Mouse (Mus musculus) hindbrain, embryonic 12.5 days (tissue): ENCODE data around the gene Anxa7. TPM values are rescaled to one million over a fixed set of nuclear protein-coding genes. Genes with fewer than 3 reads are reported as not detected.

Source experiments
- ATAC-seq: fragments of 200-750 bp; cut with Nextera tagmentation; 2 replicates; pipeline ENCODE4 v1.8.0; 2017; ENCODE audit warnings: moderate TSS enrichment; ENCODE audit not compliant: low FRiP score
- H3K27ac ChIP-seq: fragments of 300-500 bp; sonication (generic); 2 replicates; pipeline ENCODE4 v1.5.1; 2016; ENCODE audit warnings: mild to moderate bottlenecking
- H3K27me3 ChIP-seq: fragments of 300-500 bp; sonication (generic); 2 replicates; pipeline ENCODE4 v1.6.1; 2016; ENCODE audit warnings: mild to moderate bottlenecking
- H3K36me3 ChIP-seq: fragments of 300-500 bp; sonication (generic); 2 replicates; pipeline ENCODE4 v1.6.1; 2016; ENCODE audit warnings: mild to moderate bottlenecking
- H3K4me1 ChIP-seq: fragments of 300-500 bp; sonication (generic); 2 replicates; pipeline ENCODE4 v1.6.1; 2016
- H3K4me2 ChIP-seq: fragments of 300-500 bp; sonication (generic); replicated peaks from 2 replicates; pipeline ENCODE4 v1.6.1; 2016; ENCODE audit warnings: mild to moderate bottlenecking
- H3K4me3 ChIP-seq: fragments of 300-500 bp; sonication (generic); 2 replicates; pipeline ENCODE4 v1.5.1; 2016; ENCODE audit warnings: mild to moderate bottlenecking
- H3K9ac ChIP-seq: fragments of 300-500 bp; sonication (generic); 2 replicates; pipeline ENCODE4 v1.6.1; 2016; ENCODE audit warnings: mild to moderate bottlenecking, moderate library complexity
- H3K9me3 ChIP-seq: fragments of 300-500 bp; sonication (generic); replicated peaks from 2 replicates; pipeline ENCODE4 v1.6.1; 2016; ENCODE audit warnings: mild to moderate bottlenecking
- WGBS: fragments of 180-500 bp; shearing (Covaris S2); methylation state at CpG from one replicate; pipeline ENCODE4 v1.1.7; 2016; 5-methylcytosine and 5-hydroxymethylcytosine counted together
- polyA plus RNA-seq: library from polyadenylated mRNA; unstranded; fragments of >200 nt; fragmentation: Nextera tagmentation; extraction: Ambion mirVana; gene quantifications from 2 replicates; pipeline ENCODE4 v1.2.1, GENCODE M21; 2016

Anxa7 gene
- polyA plus RNA-seq, 1 experiment from 2014 or later: 19.9 TPM

- H3K9ac ChIP-seq: no peak overlapping the region
- H3K36me3 ChIP-seq: no peaks in the 10 kb centered on the region
- WGBS: 50% methylated on average over 3 of the region's 3 CpGs
- H3K4me3 ChIP-seq: no peak overlapping the region
- H3K27ac ChIP-seq: no peak overlapping the region
- peaks cover 10% of the 10 kb centered on the region for H3K27me3 ChIP-seq
- ATAC-seq: no peak
- no peaks in the 10 kb centered on the region for H3K9me3 ChIP-seq
- H3K4me2 ChIP-seq: peak overlapping the region; percentile 67; the same call in 1 of the 2 replicates
- peaks cover 5% of the 10 kb centered on the region for H3K4me1 ChIP-seq
Observed at GRCm38 (mm10) chr14:20478385-20478784, 1.5 kb downstream of the Anxa7 start.

GRCm38 (mm10) chr14:20477261-20478025 is 2.5 kb downstream of the Anxa7 start:
- no peak overlapping the region for H3K9ac ChIP-seq
- no peak overlapping the region for H3K4me3 ChIP-seq
- no peaks in the 10 kb centered on the region for H3K36me3 ChIP-seq
- peaks cover 5% of the 10 kb centered on the region for H3K4me1 ChIP-seq
- no peak overlapping the region for H3K4me2 ChIP-seq
- ATAC-seq: no peak
- H3K27ac ChIP-seq: no peak overlapping the region
- peaks cover 10% of the 10 kb centered on the region for H3K27me3 ChIP-seq
- H3K9me3 ChIP-seq: no peaks in the 10 kb centered on the region
- WGBS: 31% methylated on average over 4 of the region's 4 CpGs

- Histone ChIP-seq H3K4me2 (no peak overlapping the region), H3K27me3 (no peaks in the 10 kb centered on the region), H3K36me3 (peaks cover 10% of the 10 kb centered on the region; the same call in 1 of the 2 replicates), H3K27ac (no peak overlapping the region), H3K4me3 (no peak overlapping the region), H3K9me3 (no peaks in the 10 kb centered on the region), H3K4me1 (no peaks in the 10 kb centered on the region), H3K9ac (no peak overlapping the region)
- 82% methylated on average over 14 of the region's 14 CpGs for WGBS
- ATAC-seq: no peak
Observed at GRCm38 (mm10) chr14:20460216-20460615, 19.7 kb downstream of the Anxa7 start.

GRCm38 (mm10) chr14:20458378-20458777 is 21.6 kb downstream of the Anxa7 start:
- no peak for ATAC-seq
- Histone ChIP-seq H3K9ac (no peak overlapping the region), H3K4me1 (no peaks in the 10 kb centered on the region), H3K4me2 (no peak overlapping the region), H3K27ac (no peak overlapping the region), H3K36me3 (0 out of 2 replicates have a peak, but pooled peaks cover 4% of the 10 kb centered on the region), H3K4me3 (no peak overlapping the region), H3K9me3 (no peaks in the 10 kb centered on the region), H3K27me3 (no peaks in the 10 kb centered on the region)
- 94% methylated on average over 9 of the region's 9 CpGs for WGBS

GRCm38 (mm10) chr14:20452929-20453328 is 27.0 kb downstream of the Anxa7 start:
- H3K27me3 ChIP-seq: no peaks in the 10 kb centered on the region
- no peak overlapping the region for H3K9ac ChIP-seq
- no peaks in the 10 kb centered on the region for H3K9me3 ChIP-seq
- no peak overlapping the region for H3K4me3 ChIP-seq
- H3K27ac ChIP-seq: no peak overlapping the region
- ATAC-seq: no peak
- no peak overlapping the region for H3K4me2 ChIP-seq
- H3K4me1 ChIP-seq: peaks cover 5% of the 10 kb centered on the region; the same call in 1 of the 2 replicates
- no peaks in the 10 kb centered on the region for H3K36me3 ChIP-seq
- 91% methylated on average over 5 of the region's 5 CpGs for WGBS

GRCm38 (mm10) chr14:20451765-20452331 is 28.1 kb downstream of the Anxa7 start, which contains the start of gene Cfap70:
TSS of gene Cfap70 (minus strand) at chr14:20452226.
- Histone ChIP-seq H3K4me3 (peak within 1 kb of the TSS; percentile 34), H3K36me3 (no peaks in the 10 kb centered on the region), H3K9ac (peak within 1 kb of the TSS; percentile 37; the same call in 1 of the 2 replicates), H3K4me1 (peaks cover 5% of the 10 kb centered on the region; the same call in 1 of the 2 replicates), H3K9me3 (no peaks in the 10 kb centered on the region), H3K27me3 (no peaks in the 10 kb centered on the region), H3K27ac (no peak within 1 kb of the TSS), H3K4me2 (peak within 1 kb of the TSS; percentile 58)
- ATAC-seq: 0 out of 2 replicates have a peak, but pooled peaks have one; percentile 32
- 3% methylated on average over 15 of the region's 15 CpGs for WGBS

GRCm38 (mm10) chr14:20451302-20451701 is 28.6 kb downstream of the Anxa7 start:
- 24% methylated on average over 2 of the region's 2 CpGs for WGBS
- Histone ChIP-seq H3K4me1 (peaks cover 5% of the 10 kb centered on the region; the same call in 1 of the 2 replicates), H3K27ac (no peak overlapping the region), H3K4me2 (peak overlapping the region; percentile 58), H3K4me3 (peak overlapping the region; percentile 34), H3K27me3 (no peaks in the 10 kb centered on the region), H3K9ac (peak overlapping the region; percentile 37; the same call in 1 of the 2 replicates), H3K36me3 (no peaks in the 10 kb centered on the region), H3K9me3 (no peaks in the 10 kb centered on the region)
- ATAC-seq: no peak

- Histone ChIP-seq H3K9ac (no peak overlapping the region), H3K4me2 (no peak overlapping the region), H3K4me3 (no peak overlapping the region), H3K27me3 (no peaks in the 10 kb centered on the region), H3K4me1 (peaks cover 5% of the 10 kb centered on the region; the same call in 1 of the 2 replicates), H3K36me3 (no peaks in the 10 kb centered on the region), H3K9me3 (peaks cover 2% of the 10 kb centered on the region; the same call in 1 of the 2 replicates), H3K27ac (no peak overlapping the region)
- no peak for ATAC-seq
- 66% methylated on average over 12 of the region's 12 CpGs for WGBS
Observed at GRCm38 (mm10) chr14:20447209-20447608, 32.7 kb downstream of the Anxa7 start.

GRCm38 (mm10) chr14:20442252-20442651 is 37.7 kb downstream of the Anxa7 start:
- Histone ChIP-seq H3K27me3 (no peaks in the 10 kb centered on the region), H3K36me3 (no peaks in the 10 kb centered on the region), H3K9me3 (peaks cover 2% of the 10 kb centered on the region; the same call in 1 of the 2 replicates), H3K9ac (no peak overlapping the region), H3K27ac (no peak overlapping the region), H3K4me2 (no peak overlapping the region), H3K4me3 (no peak overlapping the region), H3K4me1 (no peaks in the 10 kb centered on the region)
- WGBS: 71% methylated on average over 17 of the region's 17 CpGs
- no peak for ATAC-seq

- Histone ChIP-seq H3K4me2 (no peak overlapping the region), H3K9ac (no peak overlapping the region), H3K4me3 (no peak overlapping the region), H3K27ac (no peak overlapping the region), H3K9me3 (no peaks in the 10 kb centered on the region), H3K4me1 (no peaks in the 10 kb centered on the region), H3K36me3 (no peaks in the 10 kb centered on the region), H3K27me3 (no peaks in the 10 kb centered on the region)
- ATAC-seq: no peak
- WGBS: 79% methylated on average over 6 of the region's 6 CpGs
Observed at GRCm38 (mm10) chr14:20436976-20437375, 43.0 kb downstream of the Anxa7 start.

GRCm38 (mm10) chr14:20432420-20432819 is 47.5 kb downstream of the Anxa7 start:
- Histone ChIP-seq H3K27me3 (no peaks in the 10 kb centered on the region), H3K27ac (no peak overlapping the region), H3K9me3 (no peaks in the 10 kb centered on the region), H3K4me1 (no peaks in the 10 kb centered on the region), H3K9ac (no peak overlapping the region), H3K4me3 (no peak overlapping the region), H3K36me3 (no peaks in the 10 kb centered on the region), H3K4me2 (no peak overlapping the region)
- 83% methylated on average over 4 of the region's 4 CpGs for WGBS
- ATAC-seq: no peak

- Histone ChIP-seq H3K27ac (no peak overlapping the region), H3K9ac (no peak overlapping the region), H3K27me3 (no peaks in the 10 kb centered on the region), H3K4me3 (no peak overlapping the region), H3K9me3 (no peaks in the 10 kb centered on the region), H3K4me1 (no peaks in the 10 kb centered on the region), H3K36me3 (no peaks in the 10 kb centered on the region), H3K4me2 (no peak overlapping the region)
- 80% methylated on average over 6 of the region's 6 CpGs for WGBS
- ATAC-seq: no peak
Observed at GRCm38 (mm10) chr14:20431726-20432125, 48.2 kb downstream of the Anxa7 start.
